Comparison of ENCODE assay signal across 10 mouse cellular contexts in genomic region chr10:96847433-96848165, GRCm38 (mm10).
DNase-seq lines count a peak whose midpoint lies in the region; ATAC-seq and TF ChIP-seq lines count a peak whose summit lies in the region.
"Had no signal": no experiment of that assay in that cellular context is flagged by ENCODE, and none has a peak within 500 bp of the region (broad histone marks: within the 10 kb centered on the region; RNA-seq: fewer than 3 reads in every experiment).

No protein-coding gene starts in this region.

- no peak overlapping the region for H3K4me2 ChIP-seq in hindbrain, embryonic 15.5 days
- no peak overlapping the region for H3K4me2 ChIP-seq in hindbrain, embryonic 12.5 days (replicated peaks)
- H3K4me2 ChIP-seq in midbrain, embryonic 11.5 days, result no peak overlapping the region
- H3K4me2 ChIP-seq: heart, embryonic 13.5 days had no signal

- ATAC-seq in hindbrain, embryonic 15.5 days (ENCODE audit: low FRiP score, low read depth), result peak; percentile 23; the same call in 1 of the 2 replicates
- no peak for ATAC-seq in hindbrain, embryonic 12.5 days (ENCODE audit: low FRiP score)
- peak; percentile 5; the same call in 1 of the 2 replicates for ATAC-seq in midbrain, embryonic 11.5 days (ENCODE audit: low FRiP score)

- H3K4me3 ChIP-seq in hindbrain, embryonic 15.5 days, result no peak overlapping the region
- H3K4me3 ChIP-seq in hindbrain, embryonic 12.5 days, result no peak overlapping the region
- H3K4me3 ChIP-seq in midbrain, embryonic 11.5 days (ENCODE audit: low read depth, low read length), result no peak overlapping the region
- no peak overlapping the region for H3K4me3 ChIP-seq in lung, adult 2 months (replicated peaks; ENCODE audit: extremely low read depth, low read depth, low read length)
- H3K4me3 ChIP-seq: heart, embryonic 13.5 days had no signal

- DNase-seq in adrenal gland, postnatal 14 days, result peak; percentile 54
- DNase-seq in cerebellum, postnatal 36 days, result peak; percentile 80 to 89
- no peak for DNase-seq in midbrain, embryonic 11.5 days (ENCODE audit: low spot score, missing footprints)
- no peak for DNase-seq in layer of hippocampus, adult 9-11 months
- DNase-seq in lung, postnatal 4 days, result no peak
- no peak for DNase-seq in lung, adult 2 months
- DNase-seq: liver had no signal

- H3K9me3 ChIP-seq in hindbrain, embryonic 15.5 days, result no peaks in the 10 kb centered on the region
- no peaks in the 10 kb centered on the region for H3K9me3 ChIP-seq in hindbrain, embryonic 12.5 days (replicated peaks)
- no peaks in the 10 kb centered on the region; the same call in 1 of the 2 replicates for H3K9me3 ChIP-seq in midbrain, embryonic 11.5 days (ENCODE audit: control insufficient read depth, low read length)

- no peaks in the 10 kb centered on the region for H3K27me3 ChIP-seq in hindbrain, embryonic 15.5 days
- H3K27me3 ChIP-seq in hindbrain, embryonic 12.5 days, result no peaks in the 10 kb centered on the region
- no peaks in the 10 kb centered on the region for H3K27me3 ChIP-seq in midbrain, embryonic 11.5 days (ENCODE audit: control insufficient read depth, insufficient read depth, low read length)
- H3K27me3 ChIP-seq: heart, embryonic 13.5 days had no signal

- no peak for TF ChIP-seq CTCF in lung, adult 2 months (IDR thresholded peaks at IDR 0.05; ENCODE audit: insufficient read depth, low read length)

- no peak for TF ChIP-seq POLR2A in lung, adult 2 months (IDR thresholded peaks at IDR 0.05; ENCODE audit: borderline replicate concordance, extremely low read depth, low read depth, low read length)

- 63% methylated on average over 5 of the region's 5 CpGs for WGBS in hindbrain, embryonic 15.5 days
- WGBS in hindbrain, embryonic 12.5 days, result 77% methylated on average over 5 of the region's 5 CpGs
- 81% methylated on average over 5 of the region's 5 CpGs for WGBS in midbrain, embryonic 11.5 days
- WGBS in lung, adult 2 months, result 62% methylated on average over 5 of the region's 5 CpGs

- no peaks in the 10 kb centered on the region for H3K36me3 ChIP-seq in hindbrain, embryonic 15.5 days
- no peaks in the 10 kb centered on the region for H3K36me3 ChIP-seq in hindbrain, embryonic 12.5 days
- H3K36me3 ChIP-seq in midbrain, embryonic 11.5 days (ENCODE audit: control insufficient read depth, insufficient read depth, low read length), result no peaks in the 10 kb centered on the region
- H3K36me3 ChIP-seq: heart, embryonic 13.5 days had no signal

- H3K9ac ChIP-seq in hindbrain, embryonic 15.5 days, result no peak overlapping the region
- H3K9ac ChIP-seq in hindbrain, embryonic 12.5 days, result no peak overlapping the region
- no peak overlapping the region for H3K9ac ChIP-seq in midbrain, embryonic 11.5 days (ENCODE audit: low read length)
- H3K9ac ChIP-seq: heart, embryonic 13.5 days had no signal

- 0 out of 2 replicates have a peak, but pooled peaks cover 5% of the 10 kb centered on the region for H3K4me1 ChIP-seq in hindbrain, embryonic 15.5 days (replicated peaks)
- H3K4me1 ChIP-seq in hindbrain, embryonic 12.5 days, result peaks cover 4% of the 10 kb centered on the region; the same call in 1 of the 2 replicates
- H3K4me1 ChIP-seq in midbrain, embryonic 11.5 days (ENCODE audit: control insufficient read depth, insufficient read depth, low read length), result peaks cover 5% of the 10 kb centered on the region; the same call in 1 of the 2 replicates
- H3K4me1 ChIP-seq in lung, adult 2 months (ENCODE audit: control insufficient read depth, insufficient read depth, low read length), result no peaks in the 10 kb centered on the region
- H3K4me1 ChIP-seq: heart, embryonic 13.5 days had no signal

- no peak overlapping the region for H3K27ac ChIP-seq in hindbrain, embryonic 15.5 days (replicated peaks)
- H3K27ac ChIP-seq in hindbrain, embryonic 12.5 days, result no peak overlapping the region
- H3K27ac ChIP-seq in midbrain, embryonic 11.5 days (ENCODE audit: low read depth, low read length), result no peak overlapping the region; the same call in 1 of the 2 replicates
- H3K27ac ChIP-seq: heart, embryonic 13.5 days had no signal

Comparison
In these comparisons a context has a peak if more than half of its experiments do, and no peak if none do; other contexts are left out.
1. DNase-seq: peak in adrenal gland, postnatal 14 days (single experiment) and cerebellum, postnatal 36 days (2 of 2); none in midbrain, embryonic 11.5 days (single experiment), layer of hippocampus, adult 9-11 months (single experiment), lung, postnatal 4 days (0 of 2) and lung, adult 2 months (single experiment).